Mouse (Mus musculus): ENCODE data around the gene Mrps17.

DNA sequence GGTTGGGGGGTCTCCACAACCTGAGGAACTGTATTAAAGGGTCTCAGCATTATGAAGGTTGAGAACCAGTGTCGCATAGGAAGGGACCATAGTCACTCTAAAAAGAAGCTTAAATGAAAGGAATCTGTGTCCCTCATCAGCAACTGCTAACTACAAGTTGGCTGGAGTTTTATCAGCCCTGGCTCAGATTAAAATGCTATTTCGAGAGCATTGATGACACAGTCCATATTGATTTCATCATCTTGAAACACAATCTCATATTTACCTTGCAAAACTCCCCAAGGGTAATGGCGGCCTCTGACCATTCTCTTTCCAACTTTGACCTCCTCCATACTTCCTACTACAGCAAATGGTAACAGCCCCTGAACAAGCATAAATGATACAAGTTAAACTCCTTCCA is 24.8 kb upstream of the Mrps17 start:
- TF ChIP-seq CTCF (conservative IDR thresholded peaks at IDR 0.05; ENCODE audit: low read length) (no peak), NANOG (IDR thresholded peaks at IDR 0.05; ENCODE audit: borderline replicate concordance, low read length) (no peak)
